Mouse (Mus musculus) gastrocnemius, adult 18-20 months (tissue): ENCODE measurements at regions not wholly inside any gene's neighbourhood (a gene's known extent, or its start where the extent isn't known, plus 50 kb on each side); places are given as distances from the start of the nearest gene placed in this dataset.
A peak's percentile ranks its signal among the peaks of the same experiment; 100 is the strongest.

Experiments used
- DNase-seq: peaks from one replicate; pipeline ENCODE4 v3.0.0; 2021; ENCODE audit warnings: low spot score

- no peak for DNase-seq
These were observed 98.0 kb downstream of the Dhx15 start for GRCm38 (mm10) chr5:52092273-52092672.

GRCm38 (mm10) chr5:52088131-52088530 is 102.2 kb downstream of the Dhx15 start:
- no peak for DNase-seq

DNA sequence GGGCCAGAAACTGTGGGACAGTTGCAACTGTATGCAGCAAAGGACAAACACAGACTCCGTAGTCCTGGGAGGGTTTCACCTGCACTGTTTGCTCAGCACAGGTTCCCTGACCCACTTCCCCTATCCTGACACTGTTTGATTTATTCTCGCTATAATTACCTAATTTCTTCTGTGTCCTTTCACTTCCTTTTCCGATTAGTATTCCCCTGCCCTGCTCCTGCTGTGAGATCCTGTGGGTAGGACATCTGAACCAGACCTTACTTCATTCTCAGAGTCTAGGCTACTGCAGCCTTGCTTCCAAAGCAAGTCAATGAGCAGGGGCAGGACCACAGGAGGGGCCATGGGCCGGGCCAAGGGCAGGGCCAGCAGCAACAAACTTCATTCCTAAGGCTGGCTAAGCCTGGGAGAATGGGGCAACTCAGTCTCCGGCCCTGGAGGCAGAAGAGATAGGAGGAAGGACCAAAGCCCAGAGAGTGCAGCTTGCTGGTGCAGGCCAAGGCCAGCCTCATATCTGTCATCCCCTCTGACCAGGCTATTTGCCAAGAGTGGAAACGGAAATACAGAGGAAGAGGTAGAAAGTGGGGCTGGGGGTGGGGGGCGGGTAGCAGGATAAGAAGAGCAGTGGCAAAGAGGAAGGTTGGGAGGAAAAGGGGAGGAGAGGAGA is 103.4 kb downstream of the Dhx15 start:
- DNase-seq: no peak

- DNase-seq: no peak
These were observed 110.0 kb downstream of the Dhx15 start for GRCm38 (mm10) chr5:52080268-52080667.

- no peak for DNase-seq
These were observed 112.6 kb downstream of the Dhx15 start for GRCm38 (mm10) chr5:52077696-52078095.

- no peak for DNase-seq
These were observed 115.2 kb downstream of the Dhx15 start for GRCm38 (mm10) chr5:52075096-52075495.

DNA sequence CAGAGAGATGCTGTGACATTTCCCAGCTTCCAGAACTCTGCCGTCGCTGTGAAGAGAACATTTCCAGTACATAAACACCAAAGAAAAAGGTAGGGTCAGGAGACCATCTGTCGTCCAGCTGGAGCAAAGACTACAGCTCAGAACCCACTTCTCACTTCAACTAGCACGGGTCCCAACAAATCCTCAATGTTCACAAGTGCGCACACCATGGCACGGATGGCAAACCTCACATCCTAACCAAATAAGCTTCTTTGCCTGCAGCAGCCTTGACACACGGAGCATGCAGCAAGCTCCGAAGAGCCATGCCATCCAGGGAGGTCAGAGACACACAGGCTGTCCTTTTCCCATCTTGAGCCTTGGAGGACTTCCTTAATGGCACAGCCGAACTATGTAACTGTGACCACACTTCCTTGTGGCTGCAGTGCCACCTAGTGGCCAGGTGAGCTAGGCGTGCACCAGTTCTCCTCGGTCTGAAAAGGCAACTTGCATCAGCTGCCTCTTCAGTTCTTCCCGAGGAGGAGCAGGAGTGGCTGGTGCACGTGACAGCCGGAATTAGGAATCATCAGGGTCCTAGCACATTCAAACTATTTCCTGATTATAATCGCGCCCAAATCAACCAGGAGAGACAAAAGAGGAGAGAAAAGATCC is 125.4 kb downstream of the Dhx15 start:
- peak; percentile 73 for DNase-seq

GRCm38 (mm10) chr5:52062214-52062613 is 128.1 kb downstream of the Dhx15 start:
- DNase-seq: no peak

- DNase-seq: peak; percentile 3
These were observed 129.1 kb downstream of the Dhx15 start for GRCm38 (mm10) chr5:52061226-52061625.

DNA sequence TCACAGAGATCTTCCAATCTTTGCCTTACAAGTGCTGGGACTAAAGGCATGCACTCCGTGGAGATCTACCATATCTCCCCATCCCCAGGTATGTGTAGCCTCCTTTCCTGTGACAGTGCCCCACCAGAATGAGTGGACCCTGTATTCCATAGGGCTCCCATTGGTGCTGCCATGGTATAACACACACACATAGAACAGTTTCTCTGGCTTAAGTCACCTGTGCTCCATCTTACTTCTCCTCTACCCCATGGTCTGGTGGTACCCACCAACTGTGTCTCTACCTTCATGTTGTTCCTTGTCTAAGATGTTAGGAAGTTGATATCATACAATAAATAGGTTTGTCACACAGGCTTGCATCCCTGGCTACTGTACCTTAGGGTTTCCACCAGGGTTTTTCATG is 133.1 kb downstream of the Dhx15 start:
- DNase-seq: no peak

- DNase-seq: no peak
These were observed 138.2 kb downstream of the Dhx15 start for GRCm38 (mm10) chr5:52052072-52052465.

DNA sequence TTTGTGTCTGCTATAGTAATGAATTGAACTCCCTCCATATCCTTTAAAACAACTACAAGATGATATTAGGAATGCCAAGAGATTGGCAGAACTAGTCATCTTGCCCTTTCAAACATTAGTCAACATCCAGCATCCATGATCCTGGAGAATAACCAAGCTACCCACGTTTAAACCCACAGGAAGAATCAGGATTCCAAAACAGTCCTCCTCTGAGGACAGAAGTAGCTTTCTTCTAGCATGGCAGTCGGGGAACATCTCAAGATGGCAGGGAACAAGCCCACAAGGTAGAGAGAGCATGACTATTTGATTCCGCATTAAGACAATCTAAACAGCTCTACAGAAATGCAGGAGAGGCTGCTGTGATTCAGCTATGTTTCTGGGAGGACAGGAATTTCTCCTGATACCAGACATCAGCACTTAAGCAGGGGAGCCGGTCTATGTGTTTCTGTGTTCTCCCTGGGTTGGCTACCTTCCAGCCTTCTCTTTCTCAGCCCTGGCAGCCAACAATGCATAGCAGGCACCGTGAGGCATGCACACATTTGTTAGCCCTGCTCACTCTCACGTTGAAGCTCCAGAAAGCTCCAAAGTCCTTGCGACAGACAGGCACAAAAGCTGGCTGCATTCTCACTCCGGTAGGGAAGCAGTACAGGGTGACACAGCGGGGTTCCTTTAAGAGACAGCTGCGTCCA is 138.8 kb downstream of the Dhx15 start:
- DNase-seq: no peak

DNA sequence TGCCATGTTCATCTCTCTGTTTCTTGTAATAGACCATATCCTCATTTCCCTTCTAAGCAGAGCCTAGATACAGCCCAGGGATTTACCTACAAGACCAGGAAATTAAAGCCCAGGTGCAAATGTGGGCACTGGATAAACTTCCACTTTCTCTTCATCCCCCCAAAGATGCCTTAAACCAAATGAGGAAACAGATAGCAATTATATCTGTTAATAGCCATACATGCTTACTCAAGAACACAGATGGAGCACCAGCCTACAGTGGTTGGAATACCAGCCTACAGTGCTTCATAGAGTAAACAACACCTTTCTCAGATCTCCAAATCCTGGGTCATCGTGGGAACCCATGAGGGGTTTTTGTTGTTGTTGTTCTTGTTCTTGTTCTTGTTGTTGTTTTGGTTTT is 141.5 kb downstream of the Dhx15 start:
- no peak for DNase-seq

- DNase-seq: no peak
These were observed 143.6 kb downstream of the Dhx15 start for GRCm38 (mm10) chr5:52046704-52047103.

GRCm38 (mm10) chr5:52044101-52044500 is 146.2 kb downstream of the Dhx15 start:
- no peak for DNase-seq

GRCm38 (mm10) chr5:52041447-52041846 is 148.9 kb downstream of the Dhx15 start:
- no peak for DNase-seq

DNA sequence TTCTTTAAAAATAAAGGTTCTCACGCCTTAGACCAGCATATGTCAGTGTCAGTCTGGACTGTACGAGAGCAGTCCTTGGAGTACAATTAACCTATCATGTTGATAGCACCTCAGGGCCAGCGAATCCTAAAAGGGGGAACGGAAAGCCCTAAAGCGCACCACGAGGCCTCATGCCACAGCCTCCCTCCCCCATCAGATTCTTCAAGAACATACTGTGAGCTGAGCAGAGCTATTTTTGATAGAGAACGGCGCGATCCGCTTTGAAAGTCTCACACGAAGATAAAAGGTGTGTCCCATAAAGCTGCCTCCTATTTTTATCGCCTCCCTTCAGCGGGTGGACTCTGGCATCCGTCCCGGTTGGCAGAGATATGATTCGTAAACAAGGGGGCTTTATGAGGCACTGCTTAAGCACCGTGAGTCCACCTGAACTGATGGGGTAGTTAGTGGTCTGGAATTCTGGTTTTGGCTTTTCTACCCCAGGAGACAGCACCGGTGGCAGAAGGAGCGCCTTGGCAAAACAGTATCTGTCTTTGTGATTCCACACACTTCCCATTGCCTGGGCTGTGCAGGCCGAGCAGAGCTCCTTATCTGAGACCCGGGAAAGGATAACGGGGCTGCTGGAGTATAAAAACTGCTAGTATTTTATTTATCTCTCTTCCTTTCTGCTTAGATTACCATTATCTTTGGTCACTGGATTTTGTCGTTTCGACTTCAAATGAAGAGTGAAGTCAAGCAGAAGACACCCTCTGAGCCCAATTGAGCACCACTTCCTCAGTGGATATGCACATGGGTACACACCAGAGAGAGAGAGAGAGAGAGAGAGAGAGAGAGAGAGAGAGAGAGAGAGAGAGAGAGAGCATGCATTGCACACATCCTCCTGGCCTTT is 149.6 kb downstream of the Dhx15 start:
- peak; percentile 16 for DNase-seq

GRCm38 (mm10) chr5:52035339-52035738 is 155.0 kb downstream of the Dhx15 start:
- DNase-seq: no peak

DNA sequence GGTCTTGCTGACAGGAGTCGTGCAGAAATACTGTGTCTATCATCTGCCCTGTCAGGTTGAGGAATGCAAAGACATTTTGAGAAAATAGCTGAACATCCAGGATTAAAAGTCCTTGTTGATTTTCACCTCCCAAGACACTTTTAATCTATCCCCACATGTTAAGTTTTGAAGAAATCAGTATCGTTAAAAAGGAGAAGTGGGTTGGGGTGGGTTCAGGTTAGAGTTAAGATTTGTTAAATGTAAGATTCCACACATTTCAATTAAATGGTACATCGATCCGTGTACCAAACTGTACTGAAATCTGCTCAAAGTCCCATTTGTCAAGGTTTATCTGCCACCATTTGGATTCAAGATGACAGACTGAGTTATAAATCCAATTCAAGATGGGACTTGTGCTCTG is 162.8 kb downstream of the Dhx15 start:
- no peak for DNase-seq

DNA sequence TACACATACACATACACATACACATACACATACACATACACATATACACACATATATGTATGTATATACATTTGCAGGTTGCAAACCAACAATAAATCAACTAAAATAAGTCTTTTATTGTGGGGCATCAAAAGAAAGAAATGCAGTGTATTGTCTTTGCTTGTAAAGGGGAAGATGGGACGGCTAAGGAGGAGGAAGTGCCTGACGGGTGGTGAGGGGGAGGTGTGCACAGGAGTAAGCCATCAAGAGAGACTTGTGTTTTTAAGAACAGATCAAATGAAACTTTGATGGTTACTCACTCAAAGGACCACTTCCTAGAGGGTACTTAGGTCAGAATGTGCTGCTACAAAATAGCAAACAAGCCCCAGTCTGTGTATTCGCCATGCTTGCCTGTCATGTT is 164.2 kb downstream of the Dhx15 start:
- DNase-seq: no peak

DNA sequence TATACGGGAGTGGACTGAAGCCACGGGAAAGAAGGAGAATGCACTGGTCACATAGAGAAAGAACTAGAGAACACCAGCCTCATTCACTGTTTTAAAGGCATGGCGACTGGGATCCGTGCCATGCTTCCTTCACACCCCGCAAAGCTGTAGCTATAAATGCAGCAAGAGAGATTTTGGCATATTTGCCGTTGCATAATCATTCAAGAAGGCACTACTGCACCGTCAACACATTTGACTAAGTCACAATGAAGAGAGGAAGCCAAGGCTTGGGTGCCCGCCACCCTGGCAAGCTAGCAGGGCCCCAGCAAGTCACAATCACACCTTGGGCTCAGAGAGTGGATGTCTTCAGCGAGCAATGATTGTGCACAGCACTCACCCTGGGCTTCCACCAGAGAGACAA is 167.1 kb downstream of the Dhx15 start:
- DNase-seq: no peak

DNA sequence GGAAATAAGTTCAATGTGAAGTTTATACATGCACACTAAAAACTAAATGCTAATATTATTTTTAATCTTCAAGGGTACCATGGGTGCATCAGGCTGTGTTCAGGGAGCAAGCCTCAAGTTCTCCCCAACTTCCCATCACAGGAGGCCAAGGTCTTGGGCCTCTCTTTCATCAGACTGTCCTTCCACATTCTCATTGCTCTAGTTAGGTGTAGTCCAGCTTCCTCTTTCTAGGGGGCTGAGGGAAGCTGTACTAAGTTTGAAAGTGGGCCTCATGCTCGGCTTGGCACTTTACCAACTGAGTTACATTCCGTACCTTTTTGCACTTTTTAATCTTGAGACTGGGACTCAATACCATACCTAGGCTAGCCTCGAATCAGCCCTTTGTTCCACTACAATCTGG is 173.3 kb downstream of the Dhx15 start:
- DNase-seq: no peak
